Mouse (Mus musculus) E14TG2a.4 (cell line): ENCODE results near the gene Glipr2.

ENCODE experiments used
- CTCF ChIP-seq: conservative IDR thresholded peaks from 2 replicates; pipeline ENCODE4 v1.5.1; 2014; ENCODE audit warnings: low read length
- NANOG ChIP-seq: IDR thresholded peaks from 2 replicates; pipeline ENCODE4 v1.6.1; 2014; ENCODE audit warnings: borderline replicate concordance, low read length, mixed read lengths

DNA sequence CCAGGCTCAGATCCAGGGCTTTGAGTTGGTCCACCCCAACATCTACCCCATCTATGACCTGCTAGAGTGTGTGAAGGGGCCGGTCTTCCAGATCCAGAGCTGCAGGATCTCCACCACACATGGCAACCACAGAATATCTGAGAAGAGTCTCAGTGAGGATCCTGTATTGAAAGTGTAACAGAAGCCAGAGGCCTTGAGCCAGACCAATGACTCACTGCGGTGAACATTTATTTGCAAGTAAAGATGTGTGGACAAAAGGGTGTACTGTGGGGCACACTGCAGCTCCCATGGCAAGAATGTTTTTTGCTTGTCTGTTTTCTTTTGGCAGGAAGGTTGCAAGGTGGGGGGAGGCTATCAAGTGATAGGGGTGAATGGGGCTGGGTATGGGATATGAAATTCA, 9.6 kb upstream of the Glipr2 start:
- TF ChIP-seq CTCF, result no peak
- no peak for TF ChIP-seq NANOG
